Mouse (Mus musculus): ENCODE measurements around the gene Xylb. TPM values are rescaled to one million over a fixed set of nuclear protein-coding genes. Genes with fewer than 3 reads are reported as not detected.
A peak's percentile ranks its signal among the peaks of the same experiment; 100 is the strongest.

Gene Xylb
- 1.2 and 2.6 TPM in 2 replicates for polyA plus RNA-seq (2015; fragmentation: Nextera tagmentation; extraction: Ambion mirVana)

DNA sequence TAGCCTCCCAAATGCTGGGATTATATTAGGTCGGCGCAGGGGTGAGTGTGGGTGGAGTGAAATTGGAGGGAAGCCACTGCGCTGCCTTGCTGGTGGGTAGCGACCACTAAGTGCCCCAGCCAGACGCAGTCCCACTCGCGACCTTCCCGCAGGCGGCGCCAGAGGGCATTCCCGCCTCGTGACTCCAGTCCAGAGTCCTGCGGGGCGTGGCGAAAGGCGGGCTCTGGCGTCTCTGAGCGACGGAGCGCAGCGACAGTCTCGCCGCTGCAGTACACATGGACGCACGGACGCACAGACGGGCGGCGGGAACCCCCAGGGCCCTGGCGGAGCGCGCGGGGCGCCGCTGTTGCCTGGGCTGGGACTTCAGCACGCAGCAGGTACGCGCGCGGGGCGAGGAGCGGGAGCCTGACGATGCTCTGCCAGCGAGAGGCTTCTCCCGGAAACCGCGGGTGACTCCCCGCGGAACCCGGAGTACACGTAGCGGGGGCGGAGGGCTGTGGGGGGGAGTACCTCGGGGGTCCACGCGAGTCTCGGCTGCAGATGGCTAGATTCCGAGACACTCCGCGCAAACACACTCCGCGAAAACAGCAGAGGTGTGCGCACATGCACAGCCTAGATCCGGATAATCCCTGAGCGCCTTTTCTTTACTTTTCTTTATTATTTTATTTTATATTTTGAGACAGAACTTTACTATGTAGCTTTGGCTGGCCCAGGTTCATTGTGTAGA is at the start of gene Xylb:
Gene Xylb, plus strand, starts transcription at position 51 of the 727 bp plus-strand sequence.
- Histone ChIP-seq H3K27me3 (replicated peaks) (peaks cover 5% of the 10 kb centered on the region; the same call in 1 of the 2 replicates), H3K4me3 (peak within 1 kb of the TSS; percentile 77), H3K27ac (replicated peaks) (no peak within 1 kb of the TSS), H3K36me3 (no peaks in the 10 kb centered on the region), H3K4me2 (peak within 1 kb of the TSS; percentile 98), H3K9me3 (no peaks in the 10 kb centered on the region), H3K4me1 (peaks cover 11% of the 10 kb centered on the region), H3K9ac (peak within 1 kb of the TSS; percentile 86)
- peak; percentile 55 for ATAC-seq (ENCODE audit: extremely low read depth, insufficient number of reproducible peaks, low FRiP score, low TSS enrichment)
- 3% methylated on average over 65 of the region's 65 CpGs for WGBS

- Histone ChIP-seq H3K4me1 (peaks cover 28% of the 10 kb centered on the region), H3K9me3 (no peaks in the 10 kb centered on the region), H3K27ac (replicated peaks) (no peak overlapping the region), H3K4me2 (no peak overlapping the region), H3K27me3 (replicated peaks) (no peaks in the 10 kb centered on the region), H3K9ac (no peak overlapping the region), H3K4me3 (no peak overlapping the region), H3K36me3 (0 out of 2 replicates have a peak, but pooled peaks cover under 1% of the 10 kb centered on the region)
- 91% methylated on average over 1 of the region's 1 CpGs for WGBS
- ATAC-seq (ENCODE audit: extremely low read depth, insufficient number of reproducible peaks, low FRiP score, low TSS enrichment): no peak
Observed at GRCm38 (mm10) chr9:119309067-119309466, 48.1 kb upstream of the Xylb start.

- H3K36me3 ChIP-seq: 0 out of 2 replicates have a peak, but pooled peaks cover under 1% of the 10 kb centered on the region
- no peak overlapping the region for H3K4me3 ChIP-seq
- H3K27me3 ChIP-seq (replicated peaks): no peaks in the 10 kb centered on the region
- H3K4me2 ChIP-seq: no peak overlapping the region
- H3K4me1 ChIP-seq: peaks cover 25% of the 10 kb centered on the region
- no peak for ATAC-seq (ENCODE audit: extremely low read depth, insufficient number of reproducible peaks, low FRiP score, low TSS enrichment)
- H3K27ac ChIP-seq (replicated peaks): no peak overlapping the region
- WGBS: 78% methylated on average over 10 of the region's 10 CpGs
- H3K9me3 ChIP-seq: no peaks in the 10 kb centered on the region
- no peak overlapping the region for H3K9ac ChIP-seq
Observed at GRCm38 (mm10) chr9:119313096-119313495, 44.1 kb upstream of the Xylb start.

GRCm38 (mm10) chr9:119318891-119319290 is 38.3 kb upstream of the Xylb start:
- Histone ChIP-seq H3K4me2 (no peak overlapping the region), H3K27ac (replicated peaks) (no peak overlapping the region), H3K36me3 (0 out of 2 replicates have a peak, but pooled peaks cover 2% of the 10 kb centered on the region), H3K27me3 (replicated peaks) (no peaks in the 10 kb centered on the region), H3K9me3 (no peaks in the 10 kb centered on the region), H3K4me1 (peaks cover 31% of the 10 kb centered on the region), H3K4me3 (no peak overlapping the region), H3K9ac (no peak overlapping the region)
- ATAC-seq (ENCODE audit: extremely low read depth, insufficient number of reproducible peaks, low FRiP score, low TSS enrichment): no peak
- 89% methylated on average over 1 of the region's 1 CpGs for whole genome bisulfite sequencing

DNA sequence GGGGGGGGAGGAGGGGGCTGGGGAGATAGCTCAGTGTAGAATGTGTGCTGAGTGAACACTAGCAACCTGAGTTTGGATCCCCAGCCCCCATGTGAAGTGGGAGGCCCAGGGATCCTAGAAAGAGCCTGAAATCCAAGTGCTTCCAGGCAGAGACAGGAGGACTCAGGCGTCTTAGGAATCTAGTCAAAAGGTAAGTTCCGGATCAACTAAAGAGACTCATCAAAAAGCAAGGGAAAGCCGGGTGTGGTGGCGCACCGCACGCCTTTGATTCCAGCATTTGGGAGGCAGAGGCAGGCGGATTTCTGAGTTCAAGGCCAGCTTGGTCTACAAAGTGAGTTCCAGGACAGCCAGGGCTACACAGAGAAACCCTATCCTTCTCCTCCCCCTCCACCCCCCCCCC is 36.7 kb upstream of the Xylb start:
- Histone ChIP-seq H3K27ac (replicated peaks) (no peak overlapping the region), H3K27me3 (replicated peaks) (no peaks in the 10 kb centered on the region), H3K36me3 (0 out of 2 replicates have a peak, but pooled peaks cover 2% of the 10 kb centered on the region), H3K9me3 (no peaks in the 10 kb centered on the region), H3K4me2 (peak overlapping the region; percentile 96), H3K9ac (peak overlapping the region; percentile 92), H3K4me1 (peaks cover 35% of the 10 kb centered on the region), H3K4me3 (peak overlapping the region; percentile 89; the same call in 1 of the 2 replicates)
- no peak for ATAC-seq (ENCODE audit: extremely low read depth, insufficient number of reproducible peaks, low FRiP score, low TSS enrichment)
- 83% methylated on average over 7 of the region's 7 CpGs for WGBS

DNA sequence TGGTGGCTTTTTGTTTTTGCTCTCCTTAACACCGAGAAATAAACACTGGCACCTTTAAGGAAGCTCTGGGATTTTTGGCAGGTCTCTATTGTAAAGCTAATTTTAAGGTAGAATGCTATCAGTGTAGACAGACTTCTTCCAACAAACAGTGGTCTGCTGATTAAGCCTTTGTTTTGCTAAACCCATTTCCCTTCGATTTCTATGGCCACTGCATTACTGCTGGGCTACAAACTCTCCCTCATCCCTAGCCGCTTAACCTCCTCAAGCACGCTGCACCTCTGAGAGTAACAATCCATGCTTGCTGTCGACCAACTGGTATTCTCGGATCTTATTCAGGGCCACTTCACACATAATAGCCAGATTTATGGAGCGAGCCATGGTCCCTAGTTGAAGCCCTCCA is 36.2 kb upstream of the Xylb start:
- Histone ChIP-seq H3K9ac (peak overlapping the region; percentile 92), H3K9me3 (no peaks in the 10 kb centered on the region), H3K27ac (replicated peaks) (no peak overlapping the region; the same call in 1 of the 2 replicates), H3K27me3 (replicated peaks) (no peaks in the 10 kb centered on the region), H3K4me1 (peaks cover 35% of the 10 kb centered on the region), H3K36me3 (0 out of 2 replicates have a peak, but pooled peaks cover 2% of the 10 kb centered on the region), H3K4me2 (peak overlapping the region; percentile 96), H3K4me3 (peak overlapping the region; percentile 89)
- 11% methylated on average over 7 of the region's 7 CpGs for WGBS
- no peak for ATAC-seq (ENCODE audit: extremely low read depth, insufficient number of reproducible peaks, low FRiP score, low TSS enrichment)

DNA sequence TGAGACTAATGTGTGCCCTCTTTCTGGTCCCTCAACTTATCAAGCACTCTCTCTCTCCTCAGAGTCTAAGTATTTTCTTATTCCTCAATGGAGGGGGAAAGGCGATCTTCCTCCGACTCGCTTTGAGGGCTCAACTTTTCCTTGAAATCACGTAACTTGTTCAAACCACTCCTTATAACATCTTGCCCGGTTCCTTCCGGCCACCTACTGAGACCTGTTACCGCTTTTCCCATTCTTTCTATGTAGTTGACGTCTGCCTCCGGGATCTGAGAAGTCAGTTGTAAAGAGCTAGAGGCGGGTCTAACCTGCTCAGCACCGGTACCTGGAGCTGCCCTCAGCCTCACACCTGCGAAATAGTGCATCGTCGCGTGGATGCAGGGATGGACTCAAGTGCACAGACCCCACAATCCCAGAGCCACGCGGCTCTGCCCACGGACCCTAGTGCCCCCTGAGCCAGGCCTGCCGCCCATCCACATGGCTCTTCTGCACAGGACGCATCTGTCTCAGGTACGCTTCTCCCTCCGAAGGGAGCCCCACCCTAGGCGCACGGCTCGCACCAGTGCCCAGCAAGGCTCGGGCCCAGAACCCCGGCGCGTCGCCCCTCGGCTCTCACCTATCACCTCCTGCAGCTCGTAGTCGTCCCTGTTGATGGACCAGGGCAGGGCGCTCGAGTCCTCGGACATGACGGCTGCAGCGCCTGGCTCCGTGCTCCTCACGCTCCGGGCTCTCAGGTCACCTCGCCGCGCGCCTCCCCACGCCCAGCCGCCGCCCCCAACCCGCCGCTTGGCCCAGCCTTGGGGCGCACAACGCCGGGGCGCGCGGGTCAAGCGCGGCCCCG is 35.6 kb upstream of the Xylb start:
- no peaks in the 10 kb centered on the region for H3K9me3 ChIP-seq
- ATAC-seq (ENCODE audit: extremely low read depth, insufficient number of reproducible peaks, low FRiP score, low TSS enrichment): peak; percentile 22
- no peaks in the 10 kb centered on the region for H3K27me3 ChIP-seq (replicated peaks)
- WGBS: under 1% methylated on average over 58 of the region's 59 CpGs
- H3K36me3 ChIP-seq: 0 out of 2 replicates have a peak, but pooled peaks cover 2% of the 10 kb centered on the region
- H3K4me1 ChIP-seq: peaks cover 35% of the 10 kb centered on the region
- peak overlapping the region; percentile 92 for H3K9ac ChIP-seq
- peak overlapping the region; percentile 89 for H3K4me3 ChIP-seq
- peak overlapping the region; percentile 93 for H3K27ac ChIP-seq (replicated peaks)
- peak overlapping the region; percentile 96 for H3K4me2 ChIP-seq

GRCm38 (mm10) chr9:119322289-119323259 is 34.6 kb upstream of the Xylb start, which contains the start of gene Oxsr1:
TSS of gene Oxsr1 (minus strand) at chr9:119322427.
- H3K4me2 ChIP-seq: peak within 1 kb of the TSS; percentile 96
- under 1% methylated on average over 76 of the region's 76 CpGs for WGBS
- H3K9me3 ChIP-seq: no peaks in the 10 kb centered on the region
- H3K36me3 ChIP-seq: 0 out of 2 replicates have a peak, but pooled peaks cover 2% of the 10 kb centered on the region
- H3K4me1 ChIP-seq: peaks cover 32% of the 10 kb centered on the region
- peak within 1 kb of the TSS; percentile 93 for H3K27ac ChIP-seq (replicated peaks)
- no peaks in the 10 kb centered on the region for H3K27me3 ChIP-seq (replicated peaks)
- peak within 1 kb of the TSS; percentile 92 for H3K9ac ChIP-seq
- H3K4me3 ChIP-seq: peak within 1 kb of the TSS; percentile 89
- ATAC-seq (ENCODE audit: extremely low read depth, insufficient number of reproducible peaks, low FRiP score, low TSS enrichment): peak; percentile 91

DNA sequence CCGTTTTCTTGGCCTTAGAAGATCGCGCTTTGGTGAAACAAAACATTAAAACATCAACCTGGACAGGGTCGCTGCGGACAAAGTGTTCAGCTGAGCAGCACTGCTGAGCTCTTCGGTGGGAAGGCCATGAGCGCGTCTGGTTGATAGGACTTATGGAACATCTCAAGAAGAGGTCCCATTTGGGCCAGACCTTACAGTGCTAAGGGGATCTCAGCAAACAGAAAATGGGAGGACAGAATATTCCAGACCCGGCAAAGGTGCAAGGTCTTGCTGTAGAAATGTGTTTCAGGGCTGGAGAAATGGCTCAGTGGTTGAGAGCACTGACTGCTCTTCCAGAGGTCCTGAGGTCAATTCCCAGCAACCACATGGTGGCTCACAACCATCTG is 33.9 kb upstream of the Xylb start:
- peak overlapping the region; percentile 82 for H3K9ac ChIP-seq
- no peaks in the 10 kb centered on the region for H3K27me3 ChIP-seq (replicated peaks)
- H3K27ac ChIP-seq (replicated peaks): peak overlapping the region; percentile 93
- 0 out of 2 replicates have a peak, but pooled peaks cover under 1% of the 10 kb centered on the region for H3K36me3 ChIP-seq
- peaks cover 32% of the 10 kb centered on the region for H3K4me1 ChIP-seq
- H3K9me3 ChIP-seq: no peaks in the 10 kb centered on the region
- H3K4me2 ChIP-seq: peak overlapping the region; percentile 96
- ATAC-seq (ENCODE audit: extremely low read depth, insufficient number of reproducible peaks, low FRiP score, low TSS enrichment): no peak
- peak overlapping the region; percentile 89 for H3K4me3 ChIP-seq
- 6% methylated on average over 9 of the region's 9 CpGs for WGBS

GRCm38 (mm10) chr9:119324130-119324529 is 33.1 kb upstream of the Xylb start:
- no peak for ATAC-seq (ENCODE audit: extremely low read depth, insufficient number of reproducible peaks, low FRiP score, low TSS enrichment)
- Histone ChIP-seq H3K4me2 (peak overlapping the region; percentile 96), H3K4me3 (no peak overlapping the region), H3K9ac (no peak overlapping the region), H3K36me3 (no peaks in the 10 kb centered on the region), H3K9me3 (no peaks in the 10 kb centered on the region), H3K27me3 (replicated peaks) (no peaks in the 10 kb centered on the region), H3K4me1 (peaks cover 35% of the 10 kb centered on the region), H3K27ac (replicated peaks) (no peak overlapping the region)
- 74% methylated on average over 1 of the region's 1 CpGs for WGBS

All from heart, embryonic 13.5 days (tissue).